Mouse (Mus musculus): ENCODE results near the gene Zdhhc14. TPM values are rescaled to one million over a fixed set of nuclear protein-coding genes. Genes with fewer than 3 reads are reported as not detected.

The Zdhhc14 gene
- polyA plus RNA-seq, 1 experiment = 24.8 TPM

DNA sequence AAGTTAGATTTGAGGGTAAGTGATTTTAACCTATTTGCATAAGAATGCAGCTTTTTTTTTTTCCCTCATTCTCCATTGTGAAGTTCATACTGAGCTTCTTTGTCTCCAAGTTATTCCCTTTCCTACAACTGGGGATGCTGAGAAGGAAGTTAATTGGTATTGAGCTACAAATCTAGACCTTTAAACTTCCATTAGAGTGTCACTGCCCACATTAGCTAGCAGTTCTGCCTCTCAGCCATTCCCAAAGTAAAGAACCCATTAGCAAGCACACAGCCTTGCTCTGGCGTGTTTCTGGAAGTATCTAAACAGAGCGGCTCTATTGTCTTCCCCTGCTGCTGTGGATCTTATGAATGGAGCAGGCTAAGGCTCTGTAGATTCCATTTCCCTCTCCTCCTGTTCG lies 220.8 kb downstream of the Zdhhc14 start:
- WGBS = 49% methylated on average over 3 of the region's 3 CpGs
- H3K4me3 ChIP-seq (replicated peaks; ENCODE audit: insufficient read depth, low read depth, low read length) = no peak overlapping the region
- DNase-seq = no peak
- H3K27ac ChIP-seq (ENCODE audit: insufficient read depth, low read length) = no peak overlapping the region
- no peaks in the 10 kb centered on the region for H3K27me3 ChIP-seq (ENCODE audit: control insufficient read depth, insufficient read depth, low read length)
- TF ChIP-seq POLR2A (IDR thresholded peaks at IDR 0.05; ENCODE audit: borderline replicate concordance, insufficient read depth, low read length) (no peak), CTCF (IDR thresholded peaks at IDR 0.05; ENCODE audit: borderline replicate concordance, insufficient read depth, low read depth, low read length) (no peak)
- no peaks in the 10 kb centered on the region for H3K4me1 ChIP-seq (ENCODE audit: control insufficient read depth, insufficient read depth, low read length)

DNA sequence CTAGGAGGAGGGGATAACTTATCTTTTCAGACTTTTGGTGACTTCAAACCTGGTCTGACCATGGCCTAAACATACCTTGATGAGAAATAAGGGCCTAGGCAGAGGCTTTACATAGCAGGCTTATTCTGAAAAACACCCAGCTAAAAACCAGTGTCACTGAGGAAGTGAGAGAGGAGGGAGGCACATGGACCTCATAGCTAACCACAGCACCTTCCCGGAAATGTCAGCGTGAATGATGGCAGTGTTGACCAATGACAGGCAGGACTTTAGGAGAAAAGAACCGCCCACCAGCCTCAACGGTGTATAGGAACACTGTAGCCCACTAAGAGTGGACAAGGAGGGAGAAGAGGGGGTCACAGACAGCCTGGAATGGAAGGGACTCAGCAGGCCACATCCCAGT lies 224.6 kb downstream of the Zdhhc14 start:
- no peak for DNase-seq
- no peak for TF ChIP-seq CTCF (IDR thresholded peaks at IDR 0.05; ENCODE audit: borderline replicate concordance, insufficient read depth, low read depth, low read length)
- TF ChIP-seq POLR2A (IDR thresholded peaks at IDR 0.05; ENCODE audit: borderline replicate concordance, insufficient read depth, low read length) = no peak
- H3K27ac ChIP-seq (ENCODE audit: insufficient read depth, low read length) = no peak overlapping the region
- no peaks in the 10 kb centered on the region for H3K4me1 ChIP-seq (ENCODE audit: control insufficient read depth, insufficient read depth, low read length)
- 74% methylated on average over 4 of the region's 4 CpGs for WGBS
- H3K4me3 ChIP-seq (replicated peaks; ENCODE audit: insufficient read depth, low read depth, low read length) = no peak overlapping the region
- H3K27me3 ChIP-seq (ENCODE audit: control insufficient read depth, insufficient read depth, low read length) = no peaks in the 10 kb centered on the region

DNA sequence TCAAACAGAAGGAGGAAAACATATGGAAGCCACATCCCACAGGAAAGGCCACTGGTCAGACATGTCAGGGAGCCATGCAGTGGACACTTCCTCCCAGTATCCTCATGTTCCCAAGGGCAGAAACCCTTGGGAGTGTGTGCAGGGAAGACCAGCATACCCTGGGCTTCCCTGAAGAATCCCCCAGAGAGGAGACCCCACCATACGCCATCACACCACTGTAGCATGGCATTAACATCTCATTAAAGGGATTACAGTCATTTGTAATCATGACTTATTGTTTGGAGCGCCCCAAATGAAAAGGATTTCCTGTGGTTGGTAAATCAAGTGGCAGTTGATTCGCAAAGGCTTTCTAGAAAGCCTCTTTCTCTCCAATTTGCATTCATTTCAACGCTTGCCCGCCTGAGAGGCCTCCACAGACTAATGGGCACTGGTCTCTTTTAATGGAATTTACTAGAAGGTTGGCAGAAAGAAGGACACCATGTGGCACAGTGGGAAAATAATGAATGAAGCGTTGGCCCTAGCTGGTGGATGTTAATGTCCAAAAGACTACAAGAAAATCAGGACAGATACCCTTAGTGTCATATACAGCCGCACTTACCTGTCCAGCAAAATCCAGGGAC lies 226.5 kb downstream of the Zdhhc14 start:
- Histone ChIP-seq H3K27me3 (ENCODE audit: control insufficient read depth, insufficient read depth, low read length) (no peaks in the 10 kb centered on the region), H3K4me3 (replicated peaks; ENCODE audit: insufficient read depth, low read depth, low read length) (no peak overlapping the region), H3K27ac (ENCODE audit: insufficient read depth, low read length) (no peak overlapping the region), H3K4me1 (ENCODE audit: control insufficient read depth, insufficient read depth, low read length) (no peaks in the 10 kb centered on the region)
- no peak for DNase-seq
- WGBS = 56% methylated on average over 7 of the region's 7 CpGs
- TF ChIP-seq POLR2A (IDR thresholded peaks at IDR 0.05; ENCODE audit: borderline replicate concordance, insufficient read depth, low read length) (no peak), CTCF (IDR thresholded peaks at IDR 0.05; ENCODE audit: borderline replicate concordance, insufficient read depth, low read depth, low read length) (no peak)

DNA sequence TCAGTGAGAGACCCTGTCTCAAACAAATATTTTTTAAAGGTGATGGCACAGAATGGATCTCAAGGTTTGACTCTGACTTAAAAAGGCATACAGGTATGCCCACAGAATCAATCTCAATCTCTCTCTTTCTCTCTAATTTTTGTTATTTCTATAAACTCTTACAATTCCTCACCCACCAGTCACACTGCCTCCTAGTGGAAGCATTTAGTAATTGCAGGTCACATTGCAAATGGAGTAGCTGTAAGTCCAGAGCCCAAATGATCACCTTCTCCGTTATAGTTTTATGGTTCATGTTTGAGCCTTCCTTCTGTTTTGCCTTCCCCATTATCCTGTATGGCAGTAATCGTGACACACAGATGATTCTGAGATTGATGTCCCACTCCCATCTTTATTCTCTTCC lies 230.4 kb downstream of the Zdhhc14 start:
- DNase-seq = no peak
- H3K4me1 ChIP-seq (ENCODE audit: control insufficient read depth, insufficient read depth, low read length) = no peaks in the 10 kb centered on the region
- H3K4me3 ChIP-seq (replicated peaks; ENCODE audit: insufficient read depth, low read depth, low read length) = no peak overlapping the region
- H3K27me3 ChIP-seq (ENCODE audit: control insufficient read depth, insufficient read depth, low read length) = no peaks in the 10 kb centered on the region
- TF ChIP-seq CTCF (IDR thresholded peaks at IDR 0.05; ENCODE audit: borderline replicate concordance, insufficient read depth, low read depth, low read length) (no peak), POLR2A (IDR thresholded peaks at IDR 0.05; ENCODE audit: borderline replicate concordance, insufficient read depth, low read length) (no peak)
- H3K27ac ChIP-seq (ENCODE audit: insufficient read depth, low read length) = no peak overlapping the region
- 90% methylated on average over 2 of the region's 2 CpGs for WGBS

DNA sequence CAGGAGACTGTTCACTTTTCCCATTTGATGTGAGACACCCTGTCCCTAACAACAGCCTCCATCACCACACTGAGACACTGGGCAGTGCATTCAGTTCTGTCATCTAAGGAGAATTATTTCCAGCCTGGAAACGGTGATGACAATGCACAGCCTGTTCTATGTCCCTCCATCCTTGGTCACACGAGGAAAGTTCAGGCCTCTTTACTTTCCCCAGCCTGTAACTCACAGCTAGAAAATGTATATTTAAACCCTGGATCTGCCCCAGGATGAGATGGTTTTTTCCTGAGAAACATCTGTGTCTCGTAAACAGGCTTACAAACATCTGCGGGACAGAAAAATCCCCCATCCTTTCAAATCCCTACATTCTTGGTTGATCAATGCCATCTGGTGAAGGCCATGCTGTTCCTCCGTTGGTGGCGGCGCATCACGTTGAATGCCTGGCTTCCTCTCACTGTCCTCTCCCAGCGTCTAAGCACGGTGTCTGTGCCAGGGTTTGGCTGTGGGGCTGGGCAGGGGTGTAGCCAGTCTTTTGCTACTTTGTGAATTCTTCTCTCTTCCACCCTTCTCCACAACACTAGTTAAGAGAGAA lies 231.3 kb downstream of the Zdhhc14 start:
- Histone ChIP-seq H3K27me3 (ENCODE audit: control insufficient read depth, insufficient read depth, low read length) (no peaks in the 10 kb centered on the region), H3K4me3 (replicated peaks; ENCODE audit: insufficient read depth, low read depth, low read length) (no peak overlapping the region), H3K27ac (ENCODE audit: insufficient read depth, low read length) (no peak overlapping the region), H3K4me1 (ENCODE audit: control insufficient read depth, insufficient read depth, low read length) (no peaks in the 10 kb centered on the region)
- TF ChIP-seq POLR2A (IDR thresholded peaks at IDR 0.05; ENCODE audit: borderline replicate concordance, insufficient read depth, low read length) = no peak
- no peak for TF ChIP-seq CTCF (IDR thresholded peaks at IDR 0.05; ENCODE audit: borderline replicate concordance, insufficient read depth, low read depth, low read length)
- DNase-seq = no peak
- WGBS = 60% methylated on average over 10 of the region's 10 CpGs

DNA sequence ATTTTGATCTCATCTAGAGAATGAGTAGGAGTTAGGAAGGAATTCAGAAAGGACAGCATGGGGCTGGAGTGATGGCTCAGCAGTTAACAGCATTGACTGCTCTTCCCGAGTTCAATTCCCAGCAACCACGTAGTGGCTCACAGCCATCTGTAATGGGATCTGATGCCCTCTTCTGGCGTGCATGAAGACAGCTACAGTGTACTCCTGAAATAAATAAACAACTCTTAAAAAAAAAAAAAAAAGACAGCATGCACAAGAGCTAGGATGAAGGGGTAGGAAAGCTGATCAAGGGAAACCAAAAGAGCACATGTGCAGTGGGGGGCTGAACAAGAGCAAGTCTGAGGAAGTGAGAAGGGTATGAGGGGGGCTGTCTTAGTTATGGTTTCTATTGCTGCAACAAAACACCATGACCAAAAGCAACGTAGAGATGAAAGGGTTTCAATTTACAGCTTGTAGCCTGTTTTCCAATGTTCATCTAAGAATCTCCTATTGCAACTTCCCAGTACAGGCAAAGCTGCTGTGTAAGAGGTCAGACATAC lies 237.3 kb downstream of the Zdhhc14 start:
- TF ChIP-seq CTCF (IDR thresholded peaks at IDR 0.05; ENCODE audit: borderline replicate concordance, insufficient read depth, low read depth, low read length) (peak; percentile 29; the same call in 1 of the 2 replicates), POLR2A (IDR thresholded peaks at IDR 0.05; ENCODE audit: borderline replicate concordance, insufficient read depth, low read length) (no peak)
- H3K27ac ChIP-seq (ENCODE audit: insufficient read depth, low read length) = no peak overlapping the region
- no peak overlapping the region for H3K4me3 ChIP-seq (replicated peaks; ENCODE audit: insufficient read depth, low read depth, low read length)
- H3K4me1 ChIP-seq (ENCODE audit: control insufficient read depth, insufficient read depth, low read length) = 0 out of 2 replicates have a peak, but pooled peaks cover 3% of the 10 kb centered on the region
- peak in 1 of 2 experiments; percentile 33 for DNase-seq
- no peaks in the 10 kb centered on the region for H3K27me3 ChIP-seq (ENCODE audit: control insufficient read depth, insufficient read depth, low read length)
- 39% methylated on average over 4 of the region's 4 CpGs for WGBS

DNA sequence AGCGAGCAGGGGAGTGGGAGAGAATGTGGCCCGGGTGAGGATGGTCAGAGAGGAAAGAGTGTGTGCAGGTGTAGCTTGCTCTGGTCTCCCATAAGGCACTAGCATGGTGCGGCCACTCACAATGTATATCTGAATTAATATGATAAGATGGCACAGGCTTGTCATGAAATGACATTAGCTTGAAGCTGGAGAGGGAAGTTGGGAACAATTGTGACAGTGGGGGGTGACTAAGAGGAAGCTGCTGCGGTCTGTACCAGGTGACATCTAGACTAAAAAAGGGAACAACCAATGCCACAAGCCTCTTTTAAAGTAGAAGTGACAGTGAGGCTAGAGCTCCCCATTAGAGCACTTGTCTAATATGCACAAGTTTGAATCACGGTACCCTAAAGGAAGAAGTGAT lies 238.2 kb downstream of the Zdhhc14 start:
- Histone ChIP-seq H3K27me3 (ENCODE audit: control insufficient read depth, insufficient read depth, low read length) (no peaks in the 10 kb centered on the region), H3K27ac (ENCODE audit: insufficient read depth, low read length) (no peak overlapping the region), H3K4me3 (replicated peaks; ENCODE audit: insufficient read depth, low read depth, low read length) (no peak overlapping the region), H3K4me1 (ENCODE audit: control insufficient read depth, insufficient read depth, low read length) (0 out of 2 replicates have a peak, but pooled peaks cover 3% of the 10 kb centered on the region)
- 92% methylated on average over 5 of the region's 5 CpGs for WGBS
- DNase-seq = no peak
- TF ChIP-seq POLR2A (IDR thresholded peaks at IDR 0.05; ENCODE audit: borderline replicate concordance, insufficient read depth, low read length) (no peak), CTCF (IDR thresholded peaks at IDR 0.05; ENCODE audit: borderline replicate concordance, insufficient read depth, low read depth, low read length) (no peak)

DNA sequence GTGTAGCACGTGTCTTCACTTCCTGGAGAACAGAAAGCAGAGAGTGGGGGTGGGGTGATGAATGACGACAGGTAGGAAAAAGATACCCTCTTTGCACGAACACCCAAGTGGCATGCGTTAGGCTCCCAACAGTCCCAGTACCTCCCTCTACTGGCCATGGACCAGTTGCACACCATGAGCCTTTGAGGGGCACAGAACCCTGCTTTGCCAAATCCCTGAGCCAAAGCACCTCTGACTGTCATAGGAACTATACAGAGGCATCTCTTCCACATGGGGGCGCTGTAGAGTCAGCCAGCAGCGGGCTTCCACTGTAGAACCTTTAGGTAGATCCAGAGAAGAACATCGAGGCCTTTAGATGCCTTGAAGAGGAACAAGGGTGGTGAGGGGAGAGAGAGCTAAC lies 241.0 kb downstream of the Zdhhc14 start:
- Histone ChIP-seq H3K4me3 (replicated peaks; ENCODE audit: insufficient read depth, low read depth, low read length) (no peak overlapping the region), H3K27ac (ENCODE audit: insufficient read depth, low read length) (no peak overlapping the region), H3K27me3 (ENCODE audit: control insufficient read depth, insufficient read depth, low read length) (no peaks in the 10 kb centered on the region), H3K4me1 (ENCODE audit: control insufficient read depth, insufficient read depth, low read length) (0 out of 2 replicates have a peak, but pooled peaks cover 3% of the 10 kb centered on the region)
- no peak for TF ChIP-seq POLR2A (IDR thresholded peaks at IDR 0.05; ENCODE audit: borderline replicate concordance, insufficient read depth, low read length)
- peak; percentile 62 for TF ChIP-seq CTCF (IDR thresholded peaks at IDR 0.05; ENCODE audit: borderline replicate concordance, insufficient read depth, low read depth, low read length)
- WGBS = 35% methylated on average over 7 of the region's 7 CpGs
- DNase-seq = peak; percentile 52 to 56

Data from cerebellum, adult 2 months (tissue).